Mouse (Mus musculus): ENCODE measurements around the gene Dlgap1. TPM values are rescaled to one million over a fixed set of nuclear protein-coding genes. Genes with fewer than 3 reads are reported as not detected.

Gene Dlgap1
- polyA plus RNA-seq, 1 experiment from 2014 or later, result 2.9 TPM

DNA sequence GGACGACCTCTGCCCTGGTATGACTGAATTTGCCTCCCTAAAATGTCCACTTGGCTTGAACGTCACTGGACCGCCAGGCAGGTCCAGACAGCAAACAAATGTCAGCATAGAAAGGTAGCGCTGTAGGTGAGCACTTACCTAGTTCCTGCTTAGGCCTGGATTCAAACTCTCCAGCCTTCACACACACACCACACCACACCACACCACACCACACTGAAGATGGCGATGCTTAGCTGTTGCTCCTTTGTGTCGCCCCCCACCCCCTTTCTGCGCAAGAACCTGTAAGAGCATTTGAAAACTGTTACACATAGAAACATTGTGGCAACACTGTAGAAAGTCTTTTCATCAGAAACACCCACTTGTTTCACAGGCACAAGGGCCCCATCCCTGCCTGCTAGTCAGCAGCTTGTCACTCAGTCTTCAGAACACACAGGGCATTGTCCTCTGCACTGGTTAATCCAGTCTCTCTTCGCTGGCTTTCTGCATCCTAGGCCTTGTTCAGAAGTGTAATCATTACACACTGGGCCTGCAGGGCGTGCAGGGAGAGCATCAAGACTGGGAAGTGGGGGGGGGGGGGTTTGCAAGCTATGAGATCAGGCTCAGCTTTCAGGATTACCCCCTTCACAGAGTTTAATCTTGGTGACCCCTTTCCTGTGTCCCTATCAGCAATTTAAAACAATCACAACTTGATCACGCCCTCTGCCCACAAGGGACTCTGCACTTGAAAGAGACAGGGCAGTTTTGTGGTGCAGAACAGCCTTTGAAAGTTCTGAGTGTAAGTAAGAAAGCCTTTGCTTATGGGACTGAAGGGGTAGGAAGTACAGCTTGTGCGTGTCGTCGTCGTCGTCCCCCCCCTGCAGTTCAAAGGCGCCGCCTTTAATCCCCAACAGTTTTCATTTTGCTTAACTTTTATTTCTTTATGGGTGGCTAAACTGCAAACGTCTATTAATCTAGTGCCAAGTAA, 812.1 kb downstream of the Dlgap1 start:
- H3K4me3 ChIP-seq (ENCODE audit: low read depth, low read length), result no peak overlapping the region
- no peak overlapping the region for H3K4me2 ChIP-seq (ENCODE audit: low read length)
- no peaks in the 10 kb centered on the region for H3K27me3 ChIP-seq (replicated peaks; ENCODE audit: control insufficient read depth, insufficient read depth, low read length)
- H3K9me3 ChIP-seq (ENCODE audit: control insufficient read depth, low read length), result no peaks in the 10 kb centered on the region
- no peaks in the 10 kb centered on the region for H3K36me3 ChIP-seq (ENCODE audit: control insufficient read depth, insufficient read depth, low read length)
- WGBS, result 42% methylated on average over 17 of the region's 18 CpGs
- H3K27ac ChIP-seq (ENCODE audit: low read depth), result peak overlapping the region; percentile 76
- peak; percentile 63 for DNase-seq (ENCODE audit: low spot score)
- ATAC-seq (replicated peaks; ENCODE audit: low FRiP score, low TSS enrichment, low read depth), result peak; percentile 90
- H3K9ac ChIP-seq (ENCODE audit: low read length), result no peak overlapping the region
- peaks cover 4% of the 10 kb centered on the region; the same call in 1 of the 2 replicates for H3K4me1 ChIP-seq (replicated peaks; ENCODE audit: control insufficient read depth, insufficient read depth, low read length)

DNA sequence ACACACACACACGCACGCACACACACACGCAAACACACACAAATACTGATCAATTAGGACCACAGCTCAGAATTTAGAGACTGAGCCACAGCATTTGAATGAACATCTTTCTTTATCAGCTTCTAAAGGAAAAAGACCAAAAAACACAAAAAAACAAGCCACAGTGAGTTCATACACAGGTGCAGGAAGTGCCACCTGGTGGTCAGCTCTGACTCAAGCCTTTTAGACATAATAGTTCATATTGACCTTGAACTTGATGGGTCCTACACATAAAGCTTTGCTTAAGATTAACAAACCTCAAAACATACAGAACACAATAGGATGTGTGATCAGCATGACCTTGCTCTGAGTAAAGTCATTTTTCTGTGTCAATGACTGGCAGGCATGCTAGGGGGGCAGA, 814.4 kb downstream of the Dlgap1 start:
- H3K4me3 ChIP-seq (ENCODE audit: low read depth, low read length), result no peak overlapping the region
- peaks cover 4% of the 10 kb centered on the region; the same call in 1 of the 2 replicates for H3K4me1 ChIP-seq (replicated peaks; ENCODE audit: control insufficient read depth, insufficient read depth, low read length)
- no peak for ATAC-seq (replicated peaks; ENCODE audit: low FRiP score, low TSS enrichment, low read depth)
- no peaks in the 10 kb centered on the region for H3K9me3 ChIP-seq (ENCODE audit: control insufficient read depth, low read length)
- H3K36me3 ChIP-seq (ENCODE audit: control insufficient read depth, insufficient read depth, low read length), result no peaks in the 10 kb centered on the region
- WGBS, result 90% methylated on average over 3 of the region's 3 CpGs
- no peaks in the 10 kb centered on the region for H3K27me3 ChIP-seq (replicated peaks; ENCODE audit: control insufficient read depth, insufficient read depth, low read length)
- H3K4me2 ChIP-seq (ENCODE audit: low read length), result no peak overlapping the region
- DNase-seq (ENCODE audit: low spot score), result no peak
- no peak overlapping the region for H3K27ac ChIP-seq (ENCODE audit: low read depth)
- no peak overlapping the region for H3K9ac ChIP-seq (ENCODE audit: low read length)

DNA sequence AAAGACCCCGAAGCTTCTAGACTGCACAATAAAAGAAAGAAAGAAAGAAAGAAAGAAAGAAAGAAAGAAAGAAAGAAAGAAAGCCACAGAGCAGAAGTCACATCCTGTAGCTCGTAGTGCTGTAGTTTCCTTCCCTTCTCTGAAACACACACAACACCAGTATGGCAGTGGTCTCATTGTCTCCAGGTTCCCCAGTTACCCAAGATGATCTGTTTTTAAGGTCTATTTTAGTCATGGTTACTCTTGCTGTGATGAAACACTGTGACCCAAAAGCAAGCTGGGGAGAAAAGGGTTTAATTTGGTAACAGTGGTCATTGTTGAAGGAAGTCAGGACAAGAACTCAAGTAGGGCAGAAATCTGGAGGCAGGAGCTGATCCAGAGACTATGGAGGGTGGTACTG, 818.5 kb downstream of the Dlgap1 start:
- no peak overlapping the region for H3K4me3 ChIP-seq (ENCODE audit: low read depth, low read length)
- H3K27me3 ChIP-seq (replicated peaks; ENCODE audit: control insufficient read depth, insufficient read depth, low read length), result no peaks in the 10 kb centered on the region
- no peak overlapping the region for H3K27ac ChIP-seq (ENCODE audit: low read depth)

DNA sequence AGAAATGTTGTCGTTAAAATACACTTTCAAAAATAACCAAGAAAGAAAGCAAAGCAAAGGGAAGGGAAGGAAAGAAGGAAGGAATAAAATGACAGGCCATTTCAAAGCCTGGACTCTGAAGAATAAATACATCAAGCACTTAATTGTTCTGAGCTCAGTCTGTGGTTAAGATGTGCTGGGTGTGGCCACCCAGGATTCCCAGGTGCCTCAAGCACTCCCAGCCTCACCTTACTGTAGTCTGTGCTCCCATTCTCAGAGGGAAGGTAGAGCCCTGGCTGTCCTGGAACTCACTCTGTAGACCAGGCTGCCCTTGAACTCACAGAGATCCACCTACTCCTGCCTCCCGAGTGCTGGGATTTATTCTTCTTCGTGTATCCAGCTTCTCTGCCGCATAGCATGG, 821.9 kb downstream of the Dlgap1 start:
- no peak for ATAC-seq (replicated peaks; ENCODE audit: low FRiP score, low TSS enrichment, low read depth)
- no peak overlapping the region for H3K27ac ChIP-seq (ENCODE audit: low read depth)
- 91% methylated on average over 4 of the region's 4 CpGs for WGBS

More for the DNA sequence above, 818.5 kb downstream of the Dlgap1 start:
- DNase-seq (ENCODE audit: low spot score), result no peak
- WGBS, result 94% methylated on average over 2 of the region's 2 CpGs
- H3K9me3 ChIP-seq (ENCODE audit: control insufficient read depth, low read length), result no peaks in the 10 kb centered on the region
- H3K4me1 ChIP-seq (replicated peaks; ENCODE audit: control insufficient read depth, insufficient read depth, low read length), result no peaks in the 10 kb centered on the region
- ATAC-seq (replicated peaks; ENCODE audit: low FRiP score, low TSS enrichment, low read depth), result no peak
- H3K9ac ChIP-seq (ENCODE audit: low read length), result no peak overlapping the region
- H3K4me2 ChIP-seq (ENCODE audit: low read length), result no peak overlapping the region
- no peaks in the 10 kb centered on the region for H3K36me3 ChIP-seq (ENCODE audit: control insufficient read depth, insufficient read depth, low read length)

DNA sequence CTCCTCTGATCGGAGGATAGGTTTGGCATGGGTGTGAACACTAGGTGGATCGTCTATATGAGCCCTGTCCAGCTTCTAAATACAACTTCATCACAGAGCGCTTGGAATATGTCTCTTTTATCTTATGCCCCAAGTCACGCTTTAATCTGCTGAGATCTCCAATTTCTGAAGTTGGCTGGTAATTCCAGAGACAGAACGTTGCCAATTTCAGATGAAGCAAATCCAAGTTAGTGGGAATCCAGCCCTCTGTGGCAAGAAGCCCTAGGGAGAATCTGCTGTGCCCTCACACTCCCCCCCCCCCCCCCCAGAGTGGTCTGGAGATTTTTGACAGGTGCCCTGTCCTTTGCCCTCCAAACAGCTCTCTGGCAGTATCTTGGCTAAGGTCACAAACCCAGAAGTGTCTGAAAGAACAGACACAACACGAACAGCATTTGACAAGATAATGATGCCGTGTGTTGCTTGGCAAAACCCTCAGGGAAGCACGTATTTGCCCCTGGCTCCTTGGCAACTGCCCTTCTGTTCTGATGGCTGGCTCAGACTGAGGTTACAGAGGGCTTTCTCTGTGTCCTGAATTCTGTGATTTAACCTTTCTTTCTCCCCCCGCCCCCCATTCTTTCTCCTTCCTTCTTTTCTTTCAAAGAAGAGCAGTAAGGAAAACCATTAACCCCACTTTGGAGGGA, 822.9 kb downstream of the Dlgap1 start:
- no peaks in the 10 kb centered on the region for H3K36me3 ChIP-seq (ENCODE audit: control insufficient read depth, insufficient read depth, low read length)
- H3K4me1 ChIP-seq (replicated peaks; ENCODE audit: control insufficient read depth, insufficient read depth, low read length), result peaks cover 8% of the 10 kb centered on the region
- WGBS, result 78% methylated on average over 9 of the region's 9 CpGs
- no peak overlapping the region for H3K4me2 ChIP-seq (ENCODE audit: low read length)
- no peak overlapping the region for H3K27ac ChIP-seq (ENCODE audit: low read depth)
- H3K9me3 ChIP-seq (ENCODE audit: control insufficient read depth, low read length), result no peaks in the 10 kb centered on the region
- H3K4me3 ChIP-seq (ENCODE audit: low read depth, low read length), result no peak overlapping the region
- no peak for DNase-seq (ENCODE audit: low spot score)
- H3K9ac ChIP-seq (ENCODE audit: low read length), result no peak overlapping the region
- ATAC-seq (replicated peaks; ENCODE audit: low FRiP score, low TSS enrichment, low read depth), result no peak
- no peaks in the 10 kb centered on the region for H3K27me3 ChIP-seq (replicated peaks; ENCODE audit: control insufficient read depth, insufficient read depth, low read length)

More for the DNA sequence above, 821.9 kb downstream of the Dlgap1 start:
- Histone ChIP-seq H3K4me1 (replicated peaks; ENCODE audit: control insufficient read depth, insufficient read depth, low read length) (peaks cover 8% of the 10 kb centered on the region), H3K4me3 (ENCODE audit: low read depth, low read length) (no peak overlapping the region), H3K4me2 (ENCODE audit: low read length) (no peak overlapping the region), H3K27me3 (replicated peaks; ENCODE audit: control insufficient read depth, insufficient read depth, low read length) (no peaks in the 10 kb centered on the region), H3K9me3 (ENCODE audit: control insufficient read depth, low read length) (no peaks in the 10 kb centered on the region), H3K9ac (ENCODE audit: low read length) (no peak overlapping the region), H3K36me3 (ENCODE audit: control insufficient read depth, insufficient read depth, low read length) (no peaks in the 10 kb centered on the region)
- no peak for DNase-seq (ENCODE audit: low spot score)

DNA sequence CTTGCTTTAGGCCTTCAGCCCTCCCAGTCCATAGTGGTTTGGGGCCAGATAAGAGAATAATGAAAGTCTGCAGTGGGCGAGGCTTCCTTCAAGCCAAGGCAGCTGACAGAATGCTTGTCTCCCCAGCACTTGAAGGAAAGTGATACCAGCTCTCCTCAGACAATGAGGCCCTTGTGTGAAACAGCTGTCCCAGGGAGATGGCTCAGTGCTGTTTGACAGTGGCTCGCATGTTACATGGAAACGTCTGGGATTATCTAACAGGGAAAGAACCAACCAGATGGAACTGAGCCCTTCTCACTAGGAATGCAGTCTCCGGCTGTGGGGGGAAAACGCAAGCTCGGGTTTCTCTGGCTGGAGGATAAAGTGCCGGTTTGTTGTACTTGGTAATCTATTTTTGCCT, 825.4 kb downstream of the Dlgap1 start:
- Histone ChIP-seq H3K27me3 (replicated peaks; ENCODE audit: control insufficient read depth, insufficient read depth, low read length) (no peaks in the 10 kb centered on the region), H3K9ac (ENCODE audit: low read length) (no peak overlapping the region), H3K36me3 (ENCODE audit: control insufficient read depth, insufficient read depth, low read length) (no peaks in the 10 kb centered on the region), H3K4me3 (ENCODE audit: low read depth, low read length) (no peak overlapping the region), H3K4me2 (ENCODE audit: low read length) (peak overlapping the region; percentile 14), H3K9me3 (ENCODE audit: control insufficient read depth, low read length) (no peaks in the 10 kb centered on the region), H3K27ac (ENCODE audit: low read depth) (peak overlapping the region; percentile 29; the same call in 1 of the 2 replicates), H3K4me1 (replicated peaks; ENCODE audit: control insufficient read depth, insufficient read depth, low read length) (peaks cover 8% of the 10 kb centered on the region)
- WGBS, result 8% methylated on average over 7 of the region's 7 CpGs
- ATAC-seq (replicated peaks; ENCODE audit: low FRiP score, low TSS enrichment, low read depth), result peak; percentile 80
- peak; percentile 67 for DNase-seq (ENCODE audit: low spot score)

DNA sequence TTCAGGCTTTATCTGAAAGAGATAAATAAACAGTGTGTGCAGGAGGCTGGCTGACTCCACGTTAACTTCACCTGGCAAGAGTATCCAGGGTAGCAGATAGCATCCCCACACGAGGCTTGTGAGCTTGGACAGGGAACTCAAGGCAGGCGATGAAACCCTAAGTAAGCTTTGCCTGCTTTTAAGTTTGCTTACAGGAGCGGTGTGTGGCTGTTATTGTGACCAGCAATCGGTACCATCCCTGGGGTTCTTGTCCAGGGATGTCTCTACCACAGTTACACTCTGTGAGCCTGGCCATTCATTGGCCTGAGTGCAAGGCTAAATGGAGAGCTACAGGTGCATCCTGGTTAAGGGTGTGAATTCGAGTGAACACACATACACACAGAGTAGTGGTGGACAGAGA, 825.8 kb downstream of the Dlgap1 start:
- H3K4me1 ChIP-seq (replicated peaks; ENCODE audit: control insufficient read depth, insufficient read depth, low read length), result peaks cover 8% of the 10 kb centered on the region
- peak overlapping the region; percentile 14 for H3K4me2 ChIP-seq (ENCODE audit: low read length)
- ATAC-seq (replicated peaks; ENCODE audit: low FRiP score, low TSS enrichment, low read depth), result 0 out of 2 replicates have a peak, but pooled peaks have one; percentile 17

DNA sequence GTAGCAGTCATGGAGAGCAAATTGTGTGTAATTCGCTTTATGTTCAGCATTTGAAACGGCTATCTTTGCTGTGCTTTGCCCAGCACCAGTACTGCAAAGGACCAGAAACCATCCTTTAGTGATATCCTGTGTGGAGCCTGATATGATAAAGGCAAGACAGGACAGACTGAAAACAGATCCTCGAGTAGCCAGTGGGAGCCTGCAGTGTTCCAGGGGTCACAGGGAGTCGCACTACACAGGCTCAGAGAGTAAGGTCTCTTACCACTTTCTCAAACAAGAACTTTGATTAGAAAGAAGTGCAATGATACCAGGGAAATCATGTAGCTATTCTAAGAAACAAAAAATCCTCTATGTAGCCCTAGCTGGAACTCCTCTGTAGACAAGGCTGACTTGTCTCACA, 826.3 kb downstream of the Dlgap1 start:
- no peaks in the 10 kb centered on the region for H3K27me3 ChIP-seq (replicated peaks; ENCODE audit: control insufficient read depth, insufficient read depth, low read length)
- peaks cover 8% of the 10 kb centered on the region for H3K4me1 ChIP-seq (replicated peaks; ENCODE audit: control insufficient read depth, insufficient read depth, low read length)
- H3K9ac ChIP-seq (ENCODE audit: low read length), result no peak overlapping the region
- H3K4me2 ChIP-seq (ENCODE audit: low read length), result no peak overlapping the region
- DNase-seq (ENCODE audit: low spot score), result no peak
- no peaks in the 10 kb centered on the region for H3K9me3 ChIP-seq (ENCODE audit: control insufficient read depth, low read length)
- H3K4me3 ChIP-seq (ENCODE audit: low read depth, low read length), result no peak overlapping the region
- no peak for ATAC-seq (replicated peaks; ENCODE audit: low FRiP score, low TSS enrichment, low read depth)
- 67% methylated on average over 4 of the region's 4 CpGs for WGBS
- H3K36me3 ChIP-seq (ENCODE audit: control insufficient read depth, insufficient read depth, low read length), result no peaks in the 10 kb centered on the region
- H3K27ac ChIP-seq (ENCODE audit: low read depth), result peak overlapping the region; percentile 29; the same call in 1 of the 2 replicates

More for the DNA sequence above, 825.8 kb downstream of the Dlgap1 start:
- no peak for DNase-seq (ENCODE audit: low spot score)
- Histone ChIP-seq H3K27me3 (replicated peaks; ENCODE audit: control insufficient read depth, insufficient read depth, low read length) (no peaks in the 10 kb centered on the region), H3K36me3 (ENCODE audit: control insufficient read depth, insufficient read depth, low read length) (no peaks in the 10 kb centered on the region), H3K27ac (ENCODE audit: low read depth) (peak overlapping the region; percentile 29; the same call in 1 of the 2 replicates), H3K9me3 (ENCODE audit: control insufficient read depth, low read length) (no peaks in the 10 kb centered on the region), H3K9ac (ENCODE audit: low read length) (no peak overlapping the region), H3K4me3 (ENCODE audit: low read depth, low read length) (no peak overlapping the region)
- WGBS, result 44% methylated on average over 6 of the region's 6 CpGs
